Mouse (Mus musculus) embryonic facial prominence, embryonic 10.5 days (tissue): ENCODE measurements around the gene Ccng2. TPM values are rescaled to one million over a fixed set of nuclear protein-coding genes. Genes with fewer than 3 reads are reported as not detected.

Experiments used
- DNase-seq: peaks from one replicate; pipeline ENCODE4 v3.0.0-alpha.2; 2017; ENCODE audit warnings: low spot score
- H3K27ac ChIP-seq: fragments of 300-500 bp; sonication (generic); replicated peaks from 2 replicates; pipeline ENCODE4 v1.5.1; 2016; ENCODE audit warnings: mild to moderate bottlenecking
- H3K27me3 ChIP-seq: fragments of 300-500 bp; sonication (generic); replicated peaks from 2 replicates; pipeline ENCODE4 v1.6.1; 2016; ENCODE audit warnings: low read depth, mild to moderate bottlenecking; ENCODE audit not compliant: poor library complexity, severe bottlenecking
- H3K36me3 ChIP-seq: fragments of 300-500 bp; sonication (generic); replicated peaks from 2 replicates; pipeline ENCODE4 v1.6.1; 2016; ENCODE audit warnings: mild to moderate bottlenecking, moderate library complexity
- H3K4me1 ChIP-seq: fragments of 300-500 bp; sonication (generic); 2 replicates; pipeline ENCODE4 v1.6.1; 2016
- H3K4me3 ChIP-seq: fragments of 300-500 bp; sonication (generic); 2 replicates; pipeline ENCODE4 v1.5.1; 2016; ENCODE audit warnings: mild to moderate bottlenecking, moderate library complexity
- H3K9me3 ChIP-seq: fragments of 300-500 bp; sonication (generic); 2 replicates; pipeline ENCODE4 v1.6.1; 2016; ENCODE audit warnings: mild to moderate bottlenecking
- WGBS: fragments of 180-500 bp; shearing (Covaris S2); methylation state at CpG from one replicate; pipeline ENCODE4 v1.1.7; 2016; 5-methylcytosine and 5-hydroxymethylcytosine counted together
- polyA plus RNA-seq: library from polyadenylated mRNA; unstranded; fragments of >200 nt; fragmentation: Nextera tagmentation; extraction: Ambion mirVana; gene quantifications from 2 replicates; pipeline ENCODE4 v1.2.1, GENCODE M21; 2016

Gene Ccng2
- polyA plus RNA-seq, 1 experiment from 2014 or later = 52.8 TPM

DNA sequence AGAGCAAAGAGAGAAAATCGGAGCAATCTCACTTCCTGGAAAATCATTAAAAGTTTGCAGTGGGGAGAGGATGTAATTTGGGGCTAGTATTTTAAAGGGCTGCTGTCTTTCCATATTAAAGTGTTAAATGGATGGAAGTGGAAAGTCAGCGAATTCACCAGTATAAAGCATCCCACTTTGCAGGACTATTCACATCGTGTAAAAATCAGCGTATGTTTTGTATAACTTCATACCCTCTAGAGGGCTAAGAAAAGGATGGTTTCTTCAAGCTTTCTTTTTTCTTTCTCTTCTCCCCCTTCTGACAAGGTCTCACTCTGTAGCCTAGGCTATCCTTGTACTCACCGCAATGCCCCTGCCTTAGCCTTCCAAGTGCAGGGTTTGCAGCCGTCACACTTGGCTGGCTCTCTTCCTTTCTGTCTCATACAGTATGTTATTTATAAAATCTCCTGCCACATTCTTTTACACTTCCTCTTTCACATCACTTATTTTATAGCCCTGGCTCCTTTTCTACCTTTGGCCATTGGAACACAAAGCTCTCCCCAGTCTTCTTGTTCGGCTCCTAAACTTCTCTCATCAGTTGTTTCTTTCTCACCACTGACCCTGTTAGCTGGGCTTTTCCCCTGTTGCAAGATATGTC, 1.8 kb upstream of the Ccng2 start:
- 86% methylated on average over 7 of the region's 7 CpGs for WGBS

DNA sequence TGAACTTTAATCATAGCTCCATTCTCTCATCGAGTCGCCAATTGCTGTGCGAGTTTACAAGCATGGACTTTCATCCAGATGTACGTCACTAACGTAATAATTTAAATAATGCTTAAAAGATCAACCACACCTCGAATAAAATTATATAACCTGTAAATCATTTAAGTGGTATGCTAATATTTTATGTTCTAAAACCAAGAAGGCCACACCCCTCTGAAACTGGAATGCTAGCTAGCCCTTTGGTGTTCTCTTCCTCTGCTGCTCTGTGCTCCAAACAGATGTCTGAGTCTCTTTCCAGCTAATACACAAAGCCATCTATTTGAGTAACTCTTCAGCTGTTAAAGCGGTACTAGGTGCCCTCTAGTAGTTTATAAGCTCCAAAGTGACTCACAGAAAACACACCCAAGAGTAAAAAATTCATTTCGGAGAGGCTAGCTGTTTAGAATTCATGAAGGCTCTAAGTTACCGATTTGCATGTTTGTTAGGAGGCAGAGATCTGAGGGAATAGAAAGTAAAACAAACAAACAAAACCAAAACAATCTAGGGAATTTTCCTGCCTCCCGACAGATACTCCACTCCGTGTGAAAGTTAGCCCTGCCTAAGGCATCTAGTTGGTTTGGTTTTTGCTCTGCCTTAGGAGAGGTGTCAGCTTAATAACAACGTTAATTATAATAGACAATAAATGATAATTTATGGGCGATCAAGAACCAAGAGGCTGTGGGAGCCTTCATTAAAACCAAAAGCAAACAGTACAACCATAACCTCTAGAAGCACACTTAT, 1.1 kb upstream of the Ccng2 start:
- no peak for DNase-seq
- H3K27me3 ChIP-seq = no peaks in the 10 kb centered on the region
- H3K4me1 ChIP-seq = peaks cover 18% of the 10 kb centered on the region
- 70% methylated on average over 13 of the region's 13 CpGs for WGBS
- H3K36me3 ChIP-seq = peaks cover 17% of the 10 kb centered on the region
- peak overlapping the region; percentile 81 for H3K4me3 ChIP-seq
- H3K9me3 ChIP-seq = no peaks in the 10 kb centered on the region
- peak overlapping the region; percentile 99 for H3K27ac ChIP-seq

More for the DNA sequence above, 1.8 kb upstream of the Ccng2 start:
- Histone ChIP-seq H3K4me1 (peaks cover 18% of the 10 kb centered on the region), H3K9me3 (no peaks in the 10 kb centered on the region), H3K27ac (no peak overlapping the region), H3K36me3 (peaks cover 9% of the 10 kb centered on the region), H3K27me3 (no peaks in the 10 kb centered on the region), H3K4me3 (no peak overlapping the region)
- no peak for DNase-seq

DNA sequence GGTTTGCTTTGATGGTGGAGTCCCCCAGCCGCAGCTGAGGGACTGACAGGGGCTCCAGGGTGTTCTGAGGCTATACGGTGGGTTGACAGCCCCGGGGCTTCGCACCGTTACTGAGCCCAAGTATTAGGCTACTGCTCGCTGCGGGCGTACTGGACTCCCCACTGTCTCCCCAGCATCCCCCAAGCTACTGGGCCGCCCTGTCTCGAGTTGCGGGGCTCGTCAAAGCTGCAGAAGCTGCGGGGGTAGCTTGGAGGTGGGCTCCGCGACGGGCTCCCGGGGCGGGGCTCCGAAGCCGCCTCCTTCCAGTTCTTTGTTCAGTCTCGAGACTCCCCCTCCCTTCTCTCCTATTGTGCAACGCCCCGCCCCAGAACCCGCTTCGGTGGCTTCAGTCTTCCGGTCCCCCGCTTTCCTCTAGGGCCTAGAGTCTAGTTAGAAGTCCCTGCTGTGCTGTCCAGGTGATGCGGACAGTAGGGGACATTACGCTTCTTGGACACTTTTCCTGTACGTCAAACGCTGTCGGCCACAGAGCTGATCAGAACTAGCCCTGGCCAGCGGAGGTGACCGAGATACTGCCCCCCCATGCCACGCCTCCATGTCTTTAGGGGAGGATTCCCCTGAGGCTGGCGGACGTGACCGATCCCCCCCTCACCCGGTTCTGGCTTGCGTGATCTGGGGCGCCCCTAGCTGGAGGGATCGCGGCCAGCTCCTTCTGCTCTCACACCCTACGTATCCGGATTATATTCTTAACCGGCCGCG, 972 bp downstream of the Ccng2 start:
- Histone ChIP-seq H3K27ac (peak overlapping the region; percentile 99), H3K4me3 (peak overlapping the region; percentile 81), H3K4me1 (peaks cover 18% of the 10 kb centered on the region), H3K27me3 (no peaks in the 10 kb centered on the region), H3K9me3 (no peaks in the 10 kb centered on the region), H3K36me3 (peaks cover 37% of the 10 kb centered on the region)
- peak; percentile 89 for DNase-seq
- WGBS = under 1% methylated on average over 48 of the region's 48 CpGs

DNA sequence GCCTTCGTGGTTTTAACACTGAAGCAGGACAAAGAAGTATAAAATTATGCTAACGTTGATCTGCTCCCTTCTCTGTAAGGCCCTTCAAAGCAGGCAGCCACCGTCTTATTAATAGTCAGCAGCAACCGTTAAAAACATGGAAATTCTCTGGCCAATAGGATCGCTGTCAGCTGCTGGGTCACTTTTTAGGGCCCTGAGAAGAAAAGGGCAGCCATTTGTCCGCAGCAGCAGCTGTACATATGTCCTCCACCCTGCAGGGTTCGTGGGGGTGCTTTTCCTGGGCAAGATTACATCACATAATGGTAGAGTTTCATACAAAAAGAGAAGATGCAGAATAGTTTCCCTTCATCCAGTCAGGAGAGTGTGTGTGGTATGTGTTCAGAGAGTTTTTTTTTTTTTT, 3.0 kb downstream of the Ccng2 start:
- DNase-seq = no peak
- H3K4me1 ChIP-seq = peaks cover 18% of the 10 kb centered on the region
- H3K36me3 ChIP-seq = peaks cover 58% of the 10 kb centered on the region
- WGBS = 81% methylated on average over 7 of the region's 7 CpGs
- no peaks in the 10 kb centered on the region for H3K27me3 ChIP-seq
- H3K4me3 ChIP-seq = peak overlapping the region; percentile 81; the same call in 1 of the 2 replicates
- no peaks in the 10 kb centered on the region for H3K9me3 ChIP-seq
- H3K27ac ChIP-seq = no peak overlapping the region

DNA sequence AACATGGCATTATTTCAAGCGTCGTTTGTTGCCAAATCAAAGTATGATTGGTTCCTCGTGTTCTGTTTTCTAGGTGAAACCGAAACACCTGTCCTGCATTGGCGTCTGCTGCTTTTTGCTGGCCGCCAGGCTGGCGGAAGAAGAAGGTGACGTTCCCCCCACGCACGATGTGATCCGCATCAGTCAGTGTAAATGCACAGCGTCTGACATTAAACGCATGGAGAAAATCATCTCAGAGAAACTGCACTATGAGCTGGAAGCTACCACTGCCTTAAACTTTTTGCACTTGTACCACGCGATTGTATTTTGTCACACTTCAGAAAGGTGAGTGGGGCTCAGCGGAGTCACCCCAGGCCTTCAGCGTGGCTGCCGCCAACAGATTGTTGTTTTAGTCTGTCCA, 3.7 kb downstream of the Ccng2 start:
- no peak overlapping the region for H3K4me3 ChIP-seq
- peaks cover 18% of the 10 kb centered on the region for H3K4me1 ChIP-seq
- DNase-seq = no peak
- H3K9me3 ChIP-seq = no peaks in the 10 kb centered on the region
- 93% methylated on average over 18 of the region's 18 CpGs for WGBS
- H3K27ac ChIP-seq = no peak overlapping the region
- no peaks in the 10 kb centered on the region for H3K27me3 ChIP-seq
- H3K36me3 ChIP-seq = peaks cover 64% of the 10 kb centered on the region

DNA sequence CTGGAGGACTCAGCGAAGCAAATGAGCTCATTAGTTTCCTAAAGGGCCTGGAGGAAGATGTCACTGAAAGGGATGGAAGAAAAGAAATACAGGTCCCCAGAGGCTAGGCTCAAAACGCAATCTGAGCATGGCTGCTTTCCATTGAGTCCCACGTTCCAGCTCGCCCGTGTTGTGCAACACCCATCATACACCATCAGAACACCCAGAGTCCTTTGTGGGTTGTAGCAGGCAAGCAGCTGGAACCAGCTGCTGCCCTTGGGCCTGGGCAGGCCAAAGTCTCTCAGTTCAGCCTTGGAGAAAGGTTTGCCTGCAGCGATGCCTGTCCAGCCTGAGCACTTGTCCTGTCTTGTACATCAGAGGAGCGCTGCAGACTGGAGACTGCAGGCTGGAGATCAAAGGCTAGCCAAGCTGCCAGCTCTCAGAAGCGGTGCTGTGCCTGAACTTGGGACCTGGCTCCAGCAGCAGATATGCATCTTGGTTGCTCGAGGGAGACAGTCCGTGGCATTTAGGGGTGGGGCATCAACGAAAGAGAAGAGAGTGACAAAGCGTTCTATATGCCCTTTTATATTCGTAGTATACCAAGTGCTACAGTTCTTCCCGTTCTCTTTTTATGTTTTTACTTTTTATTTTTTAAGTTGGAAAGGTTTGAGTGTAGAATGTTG, 15.5 kb downstream of the Ccng2 start:
- 80% methylated on average over 14 of the region's 14 CpGs for WGBS

DNA sequence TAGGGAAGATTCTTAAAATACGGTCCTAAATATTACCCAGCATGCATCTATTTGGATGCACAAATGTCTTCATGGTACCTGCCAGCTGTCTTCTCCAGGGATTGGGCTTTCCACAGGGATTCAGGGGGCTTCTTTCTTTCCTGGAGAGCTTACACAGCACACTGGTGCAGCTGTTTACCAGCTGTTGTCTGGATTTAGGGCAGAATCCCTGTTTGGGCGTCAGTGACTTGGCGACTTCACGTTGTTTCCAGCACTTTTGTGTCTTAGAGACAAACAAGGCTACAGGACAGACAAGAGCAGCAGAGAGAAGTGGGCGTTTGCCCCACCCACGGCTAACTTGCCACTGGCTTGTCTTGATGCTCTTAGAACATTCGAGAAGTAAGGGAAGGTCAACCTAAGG, 16.1 kb downstream of the Ccng2 start:
- H3K27me3 ChIP-seq = no peaks in the 10 kb centered on the region
- DNase-seq = no peak
- no peak overlapping the region for H3K27ac ChIP-seq
- no peaks in the 10 kb centered on the region for H3K9me3 ChIP-seq
- H3K36me3 ChIP-seq = peaks cover 12% of the 10 kb centered on the region
- WGBS = 79% methylated on average over 7 of the region's 7 CpGs
- no peaks in the 10 kb centered on the region for H3K4me1 ChIP-seq
- H3K4me3 ChIP-seq = no peak overlapping the region

More for the DNA sequence above, 15.5 kb downstream of the Ccng2 start:
- no peaks in the 10 kb centered on the region for H3K4me1 ChIP-seq
- peaks cover 17% of the 10 kb centered on the region for H3K36me3 ChIP-seq
- H3K27ac ChIP-seq = no peak overlapping the region
- H3K27me3 ChIP-seq = no peaks in the 10 kb centered on the region
- no peak overlapping the region for H3K4me3 ChIP-seq
- H3K9me3 ChIP-seq = no peaks in the 10 kb centered on the region
- peak; percentile 37 for DNase-seq

DNA sequence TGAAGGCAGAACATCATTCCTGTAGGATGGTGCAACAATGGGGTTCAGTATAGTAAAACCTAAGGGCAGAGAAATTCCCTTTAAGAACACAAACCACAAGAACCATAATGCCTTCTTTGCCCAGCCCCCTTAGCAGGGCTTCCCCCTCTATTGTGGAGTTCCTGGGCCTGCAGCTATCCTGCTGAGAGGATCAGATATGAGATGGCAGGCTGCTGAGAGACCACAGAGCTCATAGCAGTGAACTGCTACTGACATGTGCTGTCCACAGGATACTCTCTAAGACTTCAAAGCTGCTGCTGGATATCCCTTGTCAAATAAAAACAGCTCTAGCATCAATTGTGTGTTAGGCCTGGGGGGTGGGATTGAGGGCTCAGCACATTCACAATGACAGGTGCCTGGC, 21.5 kb downstream of the Ccng2 start:
- DNase-seq = no peak
- no peak overlapping the region for H3K4me3 ChIP-seq
- H3K27me3 ChIP-seq = no peaks in the 10 kb centered on the region
- no peak overlapping the region for H3K27ac ChIP-seq
- peaks cover 9% of the 10 kb centered on the region for H3K9me3 ChIP-seq
- H3K4me1 ChIP-seq = no peaks in the 10 kb centered on the region
- H3K36me3 ChIP-seq = no peaks in the 10 kb centered on the region

DNA sequence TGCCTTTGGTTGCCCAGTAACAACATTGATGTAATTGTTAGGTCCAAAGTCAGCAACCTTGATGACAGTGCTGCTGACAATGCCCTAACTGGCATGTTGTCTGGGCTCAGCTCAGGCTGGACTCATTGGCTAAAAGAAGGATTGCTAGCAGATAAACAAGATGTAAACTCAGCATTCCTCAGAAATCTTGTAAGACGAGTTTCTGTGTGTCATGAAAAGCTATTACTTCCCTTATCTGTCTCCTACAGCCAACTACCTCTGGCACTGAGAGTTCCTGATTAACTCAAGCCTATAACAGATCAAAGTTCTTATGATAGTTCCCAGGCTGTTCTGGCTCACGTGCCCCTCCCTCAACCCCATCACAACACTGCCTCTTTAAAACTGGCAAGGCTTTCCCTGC, 23.2 kb downstream of the Ccng2 start:
- Histone ChIP-seq H3K27me3 (no peaks in the 10 kb centered on the region), H3K27ac (no peak overlapping the region), H3K4me1 (no peaks in the 10 kb centered on the region), H3K36me3 (no peaks in the 10 kb centered on the region), H3K9me3 (peaks cover 9% of the 10 kb centered on the region), H3K4me3 (no peak overlapping the region)
- no peak for DNase-seq
- 44% methylated on average over 2 of the region's 2 CpGs for WGBS

DNA sequence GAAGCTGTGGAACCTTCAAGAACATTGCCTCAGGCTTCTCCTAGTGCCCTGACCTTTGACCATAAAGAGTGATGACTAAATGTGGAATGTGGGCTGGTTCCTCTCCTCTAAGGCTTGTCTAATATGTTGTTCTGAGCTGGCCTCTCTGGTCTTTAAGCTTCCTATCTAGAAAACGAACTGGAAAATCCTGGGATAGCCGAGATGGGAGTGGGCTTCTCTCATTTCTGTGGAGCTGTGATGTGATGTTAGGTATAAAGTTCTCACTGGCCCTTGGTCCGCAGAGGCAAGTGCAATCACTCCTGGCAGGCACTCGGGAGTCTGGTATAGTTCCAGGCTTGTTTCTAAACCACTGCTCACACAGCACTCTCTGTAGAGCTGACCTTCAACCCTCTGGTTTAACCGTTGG, 29.3 kb downstream of the Ccng2 start:
- Histone ChIP-seq H3K36me3 (no peaks in the 10 kb centered on the region), H3K4me3 (no peak overlapping the region), H3K27me3 (no peaks in the 10 kb centered on the region), H3K9me3 (peaks cover 9% of the 10 kb centered on the region), H3K4me1 (no peaks in the 10 kb centered on the region), H3K27ac (no peak overlapping the region)
- no peak for DNase-seq
- WGBS = 77% methylated on average over 5 of the region's 5 CpGs

DNA sequence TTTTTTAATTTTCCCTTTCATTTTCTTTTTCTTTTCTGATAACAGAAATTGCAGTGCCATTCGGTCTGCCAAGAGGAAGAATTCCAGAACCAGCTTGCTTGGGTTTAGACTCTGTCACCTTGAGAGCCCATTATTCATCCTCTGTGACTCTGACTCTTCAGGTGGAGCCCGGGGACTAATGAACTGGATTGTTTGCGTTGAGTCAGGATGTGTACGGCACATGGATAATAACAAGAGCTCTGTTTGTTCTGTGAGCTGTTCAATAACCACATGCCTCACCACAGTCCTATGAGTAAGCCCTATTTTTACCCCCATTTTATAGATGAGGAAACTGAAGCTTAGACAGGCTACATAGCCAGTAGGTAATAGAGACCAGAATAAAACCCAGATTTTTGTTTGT, 29.7 kb downstream of the Ccng2 start:
- Histone ChIP-seq H3K27me3 (no peaks in the 10 kb centered on the region), H3K4me3 (no peak overlapping the region), H3K4me1 (no peaks in the 10 kb centered on the region), H3K36me3 (no peaks in the 10 kb centered on the region), H3K27ac (no peak overlapping the region), H3K9me3 (peaks cover 9% of the 10 kb centered on the region)
- WGBS = 84% methylated on average over 4 of the region's 4 CpGs
- DNase-seq = no peak

DNA sequence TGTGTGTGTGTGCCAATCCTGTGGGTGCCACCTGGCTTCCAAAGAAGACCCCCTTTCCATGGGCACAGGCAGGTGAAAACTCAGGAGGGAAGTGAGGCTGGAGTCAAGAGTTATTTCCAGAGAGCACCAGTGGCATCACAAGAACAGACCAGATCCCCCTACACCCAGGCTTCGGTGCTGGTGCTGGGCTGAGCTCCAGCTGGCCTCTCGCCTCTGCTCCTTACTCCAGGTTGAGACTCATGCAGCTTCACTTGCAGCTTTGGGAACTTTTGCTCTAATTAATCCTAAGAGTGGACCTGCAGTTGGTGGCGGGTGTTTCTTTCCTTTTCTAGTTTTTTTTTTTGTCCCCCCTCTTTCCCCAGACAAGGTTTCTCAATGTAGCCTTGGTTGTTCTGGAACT, 30.3 kb downstream of the Ccng2 start:
- Histone ChIP-seq H3K9me3 (peaks cover 8% of the 10 kb centered on the region), H3K27me3 (no peaks in the 10 kb centered on the region), H3K27ac (no peak overlapping the region), H3K36me3 (no peaks in the 10 kb centered on the region), H3K4me1 (no peaks in the 10 kb centered on the region), H3K4me3 (no peak overlapping the region)
- DNase-seq = no peak
- WGBS = 88% methylated on average over 3 of the region's 3 CpGs
